Mouse (Mus musculus) R1 (cell line): ENCODE data around the gene Vmn1r124.
"Not testable (repeated sequence)": the region's sequence is repeated elsewhere in the genome, so short reads cannot be mapped to it uniquely, and the experiment has no call there.

Experiments
- DNase-seq: peaks from one replicate; pipeline ENCODE4 v3.0.0-alpha.2; 2018; ENCODE audit warnings: low read depth, low spot score

Vmn1r124 gene

DNA sequence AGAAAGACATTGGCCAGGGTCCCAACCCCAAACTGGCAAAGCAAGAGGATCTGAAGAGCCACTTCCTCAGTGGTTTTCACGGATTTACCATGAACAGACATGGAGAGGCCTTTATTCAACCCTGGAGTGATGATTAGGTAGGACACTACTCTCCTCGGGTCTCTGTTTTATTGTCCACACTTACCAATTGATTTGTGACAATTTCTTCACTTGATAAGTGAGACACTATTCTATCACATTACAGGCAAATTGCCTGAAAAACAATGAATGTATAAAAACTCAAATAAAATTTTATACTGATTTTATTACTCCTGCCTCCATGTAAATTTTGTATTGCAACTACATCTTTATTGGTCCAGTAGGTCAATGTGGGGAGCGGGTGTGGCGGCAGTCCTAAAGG lies at the start of gene Vmn1r124:
Gene Vmn1r124, minus strand, starts transcription at position 101 of the 400 bp plus-strand sequence.
- not testable (repeated sequence) for DNase-seq

DNA sequence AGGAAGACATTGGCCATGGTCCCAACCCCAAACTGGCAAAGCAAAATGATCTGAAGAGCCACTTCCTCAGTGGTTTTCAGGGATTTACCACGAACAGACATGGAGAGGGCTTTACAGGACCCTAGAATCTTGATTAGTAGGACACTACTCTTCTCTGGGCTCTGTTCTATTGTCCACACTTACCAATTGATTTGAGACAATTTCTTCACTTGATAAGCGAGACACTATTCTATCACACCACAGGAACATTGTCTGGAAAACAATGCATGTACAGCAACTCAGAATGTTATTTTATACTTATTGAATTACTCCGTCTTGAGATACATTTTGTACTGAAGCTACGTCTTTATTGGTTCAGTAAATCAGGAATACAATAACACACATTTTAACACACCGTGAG lies 41.0 kb upstream of the Vmn1r124 start, which contains the start of gene Vmn1r126:
Gene Vmn1r126, minus strand, starts transcription at position 101 of the 400 bp plus-strand sequence.
- DNase-seq = not testable (repeated sequence)

DNA sequence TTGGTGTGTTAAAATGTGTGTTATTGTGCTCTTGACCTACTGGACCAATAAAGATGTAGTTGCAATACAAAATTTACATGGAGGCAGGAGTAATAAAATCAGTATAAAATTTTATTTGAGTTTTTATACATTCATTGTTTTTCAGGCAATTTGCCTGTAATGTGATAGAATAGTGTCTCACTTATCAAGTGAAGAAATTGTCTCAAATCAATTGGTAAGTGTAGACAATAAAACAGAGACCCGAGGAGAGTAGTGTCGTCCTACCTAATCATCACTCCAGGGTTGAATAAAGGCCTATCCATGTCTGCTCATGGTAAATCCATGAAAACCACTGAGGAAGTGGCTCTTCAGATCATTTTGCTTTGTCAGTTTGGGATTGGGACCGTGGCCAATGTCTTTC lies 11.5 kb upstream of the Vmn1r124 start, which contains the start of gene Vmn1r125:
Gene Vmn1r125, plus strand, starts transcription at position 301 of the 400 bp plus-strand sequence.
- DNase-seq = not testable (repeated sequence)
